Mouse (Mus musculus): ENCODE results near the gene Arhgef2. TPM values are rescaled to one million over a fixed set of nuclear protein-coding genes. Genes with fewer than 3 reads are reported as not detected.
"Not testable (repeated sequence)": the region's sequence is repeated elsewhere in the genome, so short reads cannot be mapped to it uniquely, and the experiment has no call there.

Gene Arhgef2
- polyA plus RNA-seq, 1 experiment from 2014 or later = 160 TPM

DNA sequence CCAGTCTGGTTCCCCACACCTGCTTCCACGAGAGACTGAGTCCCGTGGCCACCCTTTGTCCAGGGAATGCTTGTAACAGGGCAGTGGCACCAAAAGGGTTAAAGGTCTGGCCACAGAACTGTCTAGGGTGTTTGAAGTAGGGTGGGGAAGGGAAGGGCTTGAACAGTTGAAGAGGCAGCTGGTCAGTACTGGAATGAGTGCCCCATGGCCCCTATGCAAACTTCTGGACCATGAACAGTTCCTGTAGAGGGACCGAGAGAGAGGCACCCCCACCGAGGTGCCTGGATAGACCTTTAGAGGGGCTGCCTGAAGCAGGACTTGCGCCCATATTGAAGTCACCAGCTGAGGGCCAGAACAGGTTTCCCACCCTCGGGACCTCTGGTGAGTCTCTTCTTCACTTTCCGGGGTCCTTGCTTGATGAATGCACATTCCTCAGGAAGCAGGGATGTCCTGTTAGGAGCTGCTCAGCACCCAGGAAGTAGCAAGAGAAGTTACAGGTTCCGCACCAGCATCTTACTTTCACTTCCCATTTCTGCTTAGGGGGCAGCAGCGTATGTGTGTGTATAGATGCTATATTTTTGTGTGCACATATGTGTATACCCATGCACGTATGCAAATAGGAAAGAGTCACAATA lies 12.7 kb upstream of the Arhgef2 start:
- Histone ChIP-seq H3K9me3 (no peaks in the 10 kb centered on the region), H3K27ac (no peak overlapping the region), H3K9ac (0 out of 2 replicates have a peak overlapping the region, but pooled peaks have one; percentile 8), H3K36me3 (peaks cover 21% of the 10 kb centered on the region), H3K27me3 (no peaks in the 10 kb centered on the region), H3K4me2 (no peak overlapping the region), H3K4me3 (no peak overlapping the region), H3K4me1 (replicated peaks) (no peaks in the 10 kb centered on the region; the same call in 1 of the 2 replicates)
- no peak for ATAC-seq (ENCODE audit: low FRiP score)
- WGBS = 75% methylated on average over 10 of the region's 10 CpGs

DNA sequence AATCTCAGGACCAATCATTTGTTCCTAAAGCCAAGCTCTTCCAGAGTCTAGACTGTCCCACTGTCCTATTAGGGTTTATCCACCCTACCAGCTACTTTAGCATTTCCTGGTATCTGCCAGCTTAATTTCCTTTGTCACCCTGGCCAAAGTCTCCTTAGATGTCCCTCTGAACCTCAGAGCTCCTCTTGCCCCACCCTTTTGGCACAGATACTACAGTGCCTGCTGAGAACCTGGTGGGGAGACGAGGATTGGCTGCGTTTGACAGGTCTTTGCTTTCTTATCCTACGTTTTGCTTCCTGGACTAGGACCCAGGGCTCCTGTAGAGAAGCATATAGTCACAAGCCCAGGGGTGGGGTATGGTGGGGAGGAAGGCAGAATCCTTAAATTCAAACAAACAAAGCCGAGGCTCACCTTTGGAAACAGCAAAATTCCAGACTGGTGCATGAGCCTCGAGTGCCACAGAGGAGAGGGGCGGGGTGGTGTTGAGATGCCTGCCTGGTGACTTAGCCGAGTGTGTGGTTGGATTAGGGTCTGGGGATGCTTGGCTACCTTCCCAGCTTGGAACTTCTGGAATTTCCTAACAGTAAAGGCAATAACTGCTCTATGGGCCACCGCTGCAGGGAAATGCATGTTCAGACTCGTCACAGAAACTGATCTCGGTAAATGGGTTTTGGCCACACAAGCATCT lies 11.7 kb upstream of the Arhgef2 start:
- 68% methylated on average over 10 of the region's 10 CpGs for whole genome bisulfite sequencing
- Histone ChIP-seq H3K27ac (no peak overlapping the region), H3K27me3 (no peaks in the 10 kb centered on the region), H3K4me3 (no peak overlapping the region), H3K9me3 (no peaks in the 10 kb centered on the region), H3K4me2 (no peak overlapping the region), H3K9ac (no peak overlapping the region), H3K36me3 (peaks cover 12% of the 10 kb centered on the region; the same call in 1 of the 2 replicates), H3K4me1 (replicated peaks) (no peaks in the 10 kb centered on the region; the same call in 1 of the 2 replicates)
- no peak for ATAC-seq (ENCODE audit: low FRiP score)

DNA sequence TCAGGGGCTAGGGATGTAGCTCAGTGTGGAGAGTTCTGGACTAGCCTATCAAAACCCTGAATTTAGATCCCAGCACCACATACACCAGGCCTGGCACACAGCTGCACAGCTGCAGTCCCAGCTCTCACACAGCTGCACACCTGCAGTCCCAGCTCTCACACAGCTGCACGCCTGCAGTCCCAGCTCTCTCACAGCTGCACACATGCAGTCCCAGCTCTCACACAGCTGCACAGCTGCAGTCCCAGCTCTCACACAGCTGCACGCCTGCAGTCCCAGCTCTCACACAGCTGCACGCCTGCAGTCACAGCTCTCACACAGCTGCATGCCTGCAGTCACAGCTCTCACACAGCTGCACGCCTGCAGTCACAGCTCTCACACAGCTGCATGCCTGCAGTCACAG lies 9.2 kb upstream of the Arhgef2 start:
- not testable (repeated sequence) for H3K27ac ChIP-seq; H3K27me3 ChIP-seq; ATAC-seq (ENCODE audit: low FRiP score); H3K4me1 ChIP-seq (replicated peaks); H3K36me3 ChIP-seq; H3K9ac ChIP-seq; H3K4me3 ChIP-seq; H3K9me3 ChIP-seq; H3K4me2 ChIP-seq
- WGBS = 77% methylated on average over 4 of the region's 4 CpGs

DNA sequence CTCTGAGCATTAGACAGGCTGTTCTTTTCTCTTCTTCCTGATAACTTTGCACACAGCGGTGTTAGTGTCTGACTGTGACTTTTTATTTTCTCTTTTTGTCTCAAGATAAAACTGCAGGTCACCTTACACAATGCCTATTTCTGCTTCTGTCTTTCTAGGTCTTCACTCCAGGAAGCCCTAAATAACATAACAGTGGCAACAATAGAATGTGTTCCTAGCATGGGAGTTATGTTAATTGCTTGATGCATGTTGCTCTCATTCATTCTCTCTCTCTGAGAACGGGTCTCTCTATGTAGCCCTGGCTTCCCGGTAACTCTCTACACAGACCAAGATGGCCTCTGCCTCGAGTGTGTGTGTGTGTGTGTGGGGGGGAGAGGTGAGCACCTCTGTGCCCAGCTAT lies 3.3 kb upstream of the Arhgef2 start:
- H3K9ac ChIP-seq = no peak overlapping the region
- H3K27me3 ChIP-seq = no peaks in the 10 kb centered on the region
- no peaks in the 10 kb centered on the region for H3K36me3 ChIP-seq
- no peak overlapping the region for H3K27ac ChIP-seq
- H3K4me2 ChIP-seq = no peak overlapping the region
- 72% methylated on average over 4 of the region's 4 CpGs for WGBS
- H3K4me3 ChIP-seq = no peak overlapping the region
- peaks cover 5% of the 10 kb centered on the region; the same call in 1 of the 2 replicates for H3K4me1 ChIP-seq (replicated peaks)
- no peaks in the 10 kb centered on the region for H3K9me3 ChIP-seq
- no peak for ATAC-seq (ENCODE audit: low FRiP score)

- Histone ChIP-seq H3K27me3 (no peaks in the 10 kb centered on the region), H3K9me3 (no peaks in the 10 kb centered on the region), H3K4me2 (no peak overlapping the region), H3K36me3 (no peaks in the 10 kb centered on the region), H3K4me3 (no peak overlapping the region), H3K9ac (no peak overlapping the region), H3K4me1 (replicated peaks) (peaks cover 13% of the 10 kb centered on the region), H3K27ac (no peak overlapping the region)
- WGBS = 31% methylated on average over 6 of the region's 6 CpGs
- no peak for ATAC-seq (ENCODE audit: low FRiP score)
These were observed 2.0 kb upstream of the Arhgef2 start for GRCm38 (mm10) chr3:88603714-88604161.

GRCm38 (mm10) chr3:88604863-88605262 lies 903 bp upstream of the Arhgef2 start:
- H3K27ac ChIP-seq = no peak overlapping the region
- WGBS = 90% methylated on average over 7 of the region's 7 CpGs

GRCm38 (mm10) chr3:88607065-88607757 lies 1.4 kb downstream of the Arhgef2 start:
- Histone ChIP-seq H3K9ac (peak overlapping the region; percentile 70), H3K4me2 (peak overlapping the region; percentile 56), H3K27me3 (no peaks in the 10 kb centered on the region), H3K9me3 (no peaks in the 10 kb centered on the region), H3K4me1 (replicated peaks) (peaks cover 13% of the 10 kb centered on the region), H3K27ac (no peak overlapping the region), H3K36me3 (no peaks in the 10 kb centered on the region), H3K4me3 (peak overlapping the region; percentile 27)
- peak; percentile 90 for ATAC-seq (ENCODE audit: low FRiP score)
- under 1% methylated on average over 20 of the region's 20 CpGs for WGBS

More at GRCm38 (mm10) chr3:88604863-88605262, 903 bp upstream of the Arhgef2 start:
- H3K27me3 ChIP-seq = no peaks in the 10 kb centered on the region
- no peak overlapping the region for H3K4me2 ChIP-seq
- no peaks in the 10 kb centered on the region for H3K36me3 ChIP-seq
- no peak overlapping the region for H3K4me3 ChIP-seq
- no peak overlapping the region for H3K9ac ChIP-seq
- ATAC-seq (ENCODE audit: low FRiP score) = no peak
- H3K4me1 ChIP-seq (replicated peaks) = peaks cover 13% of the 10 kb centered on the region
- no peaks in the 10 kb centered on the region for H3K9me3 ChIP-seq

- H3K27me3 ChIP-seq = no peaks in the 10 kb centered on the region
- ATAC-seq (ENCODE audit: low FRiP score) = peak; percentile 47
- peak overlapping the region; percentile 27 for H3K4me3 ChIP-seq
- WGBS = 26% methylated on average over 10 of the region's 10 CpGs
- no peaks in the 10 kb centered on the region for H3K36me3 ChIP-seq
- no peaks in the 10 kb centered on the region for H3K9me3 ChIP-seq
- H3K27ac ChIP-seq = no peak overlapping the region
- peak overlapping the region; percentile 56 for H3K4me2 ChIP-seq
- peak overlapping the region; percentile 6; the same call in 1 of the 2 replicates for H3K9ac ChIP-seq
- peaks cover 13% of the 10 kb centered on the region for H3K4me1 ChIP-seq (replicated peaks)
These were observed 2.0 kb downstream of the Arhgef2 start for GRCm38 (mm10) chr3:88607758-88608138.

DNA sequence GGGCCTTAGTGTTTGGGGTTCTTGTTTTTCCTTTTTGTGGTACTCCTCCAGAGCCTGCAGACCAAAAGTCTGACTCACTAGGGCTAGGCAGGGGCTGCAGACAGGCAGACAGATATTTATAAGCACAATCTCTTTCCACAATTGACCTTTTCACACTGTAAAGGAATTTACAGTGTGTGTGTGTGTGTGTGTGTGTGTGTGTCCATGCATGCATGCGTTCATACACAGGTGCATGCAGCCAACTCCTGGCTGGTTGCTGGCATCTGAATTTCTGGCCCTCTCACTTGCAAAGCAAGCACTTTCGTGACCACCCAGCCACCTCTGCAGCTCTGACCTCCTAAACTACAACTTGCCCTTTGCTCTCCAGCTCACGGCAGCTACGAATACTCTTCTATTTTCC lies 3.3 kb downstream of the Arhgef2 start:
- WGBS = 83% methylated on average over 4 of the region's 4 CpGs
- H3K4me1 ChIP-seq (replicated peaks) = peaks cover 13% of the 10 kb centered on the region
- no peak overlapping the region for H3K4me3 ChIP-seq
- H3K9me3 ChIP-seq = no peaks in the 10 kb centered on the region
- H3K27me3 ChIP-seq = no peaks in the 10 kb centered on the region
- ATAC-seq (ENCODE audit: low FRiP score) = no peak
- H3K4me2 ChIP-seq = no peak overlapping the region
- no peak overlapping the region for H3K9ac ChIP-seq
- H3K36me3 ChIP-seq = no peaks in the 10 kb centered on the region
- no peak overlapping the region for H3K27ac ChIP-seq

GRCm38 (mm10) chr3:88614418-88614817 lies 8.7 kb downstream of the Arhgef2 start:
- no peak overlapping the region for H3K4me2 ChIP-seq
- 80% methylated on average over 8 of the region's 8 CpGs for WGBS
- H3K36me3 ChIP-seq = no peaks in the 10 kb centered on the region
- no peaks in the 10 kb centered on the region for H3K9me3 ChIP-seq
- no peak overlapping the region for H3K27ac ChIP-seq
- H3K9ac ChIP-seq = no peak overlapping the region
- H3K4me1 ChIP-seq (replicated peaks) = peaks cover 16% of the 10 kb centered on the region
- H3K27me3 ChIP-seq = no peaks in the 10 kb centered on the region
- no peak overlapping the region for H3K4me3 ChIP-seq
- no peak for ATAC-seq (ENCODE audit: low FRiP score)

- no peak overlapping the region for H3K27ac ChIP-seq
These were observed 9.4 kb downstream of the Arhgef2 start for GRCm38 (mm10) chr3:88615117-88615516.

DNA sequence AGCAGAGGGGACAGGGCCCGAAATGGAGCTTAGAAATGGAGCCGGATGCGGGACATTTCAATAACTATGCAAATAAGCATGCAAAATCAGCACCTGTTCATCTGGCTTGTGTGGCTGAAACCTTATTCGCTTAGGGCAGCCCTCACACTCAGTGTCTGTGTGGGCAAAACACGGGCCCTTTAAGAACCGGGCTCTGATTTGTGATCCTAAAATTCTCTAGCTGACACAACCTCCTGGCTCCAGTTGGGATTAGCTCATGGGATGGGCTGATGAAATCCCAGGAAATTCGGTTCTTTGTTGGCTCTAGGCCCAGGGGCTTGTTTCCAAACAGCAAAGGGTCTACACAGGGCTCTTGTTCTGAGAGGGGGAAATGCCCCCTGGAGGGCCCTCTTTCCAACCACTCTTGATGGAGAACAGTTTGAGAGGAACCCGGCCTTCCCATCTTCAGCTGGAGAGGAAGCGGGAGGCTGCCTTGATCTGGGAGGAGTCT lies 10.2 kb downstream of the Arhgef2 start:
- Histone ChIP-seq H3K4me2 (0 out of 2 replicates have a peak overlapping the region, but pooled peaks have one; percentile 2), H3K27me3 (no peaks in the 10 kb centered on the region), H3K9me3 (no peaks in the 10 kb centered on the region), H3K27ac (0 out of 2 replicates have a peak overlapping the region, but pooled peaks have one; percentile 23), H3K4me1 (replicated peaks) (peaks cover 28% of the 10 kb centered on the region), H3K4me3 (no peak overlapping the region), H3K36me3 (no peaks in the 10 kb centered on the region), H3K9ac (peak overlapping the region; percentile 35; the same call in 1 of the 2 replicates)
- ATAC-seq (ENCODE audit: low FRiP score) = no peak
- 47% methylated on average over 9 of the region's 9 CpGs for WGBS

More at GRCm38 (mm10) chr3:88615117-88615516, 9.4 kb downstream of the Arhgef2 start:
- no peaks in the 10 kb centered on the region for H3K36me3 ChIP-seq
- peaks cover 21% of the 10 kb centered on the region for H3K4me1 ChIP-seq (replicated peaks)
- H3K9me3 ChIP-seq = no peaks in the 10 kb centered on the region
- no peak overlapping the region for H3K9ac ChIP-seq
- no peak overlapping the region for H3K4me3 ChIP-seq
- WGBS = 69% methylated on average over 5 of the region's 5 CpGs
- no peaks in the 10 kb centered on the region for H3K27me3 ChIP-seq
- no peak overlapping the region for H3K4me2 ChIP-seq
- ATAC-seq (ENCODE audit: low FRiP score) = no peak
